Mouse (Mus musculus): ENCODE measurements at regions not wholly inside any gene's neighbourhood (a gene's known extent, or its start where the extent isn't known, plus 50 kb on each side); places are given as distances from the start of the nearest gene placed in this dataset.

DNA sequence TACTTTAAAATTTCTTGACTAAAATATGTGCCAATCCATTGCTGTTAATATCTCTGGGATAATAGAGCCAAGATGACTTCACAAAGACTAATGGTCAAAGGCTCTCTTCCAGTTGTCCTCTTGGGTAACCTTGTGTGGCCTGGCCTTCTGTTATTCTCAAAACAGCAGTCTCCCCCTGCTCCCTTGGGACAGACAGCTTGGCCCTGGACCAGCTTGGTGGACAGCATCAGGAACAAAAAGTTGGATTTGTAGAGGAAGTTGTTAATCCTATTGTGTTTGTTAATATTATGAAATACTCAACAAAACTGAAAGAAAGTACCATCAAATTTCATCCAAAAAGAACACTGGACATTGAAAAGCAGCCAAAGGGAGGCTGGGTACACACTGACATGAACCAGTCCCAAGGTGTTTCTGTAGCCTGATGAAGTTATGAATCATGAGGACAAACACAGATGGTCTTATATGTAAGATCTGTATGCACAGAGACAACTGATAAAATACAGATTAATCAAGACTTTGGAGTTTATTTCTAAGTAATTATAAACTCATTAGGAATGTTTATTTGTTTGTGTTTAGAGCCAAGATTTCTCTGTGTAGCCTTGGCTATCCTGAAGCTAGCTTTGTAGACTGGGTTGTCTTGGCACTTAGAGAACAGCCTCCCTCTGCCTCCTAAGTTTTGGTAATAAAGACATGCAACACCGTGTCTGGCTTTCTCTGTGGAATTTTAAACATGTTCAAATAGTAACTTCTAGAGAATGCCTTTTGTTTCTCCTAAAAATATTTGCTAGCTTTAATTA, 335.7 kb upstream of the Chrm3 start:
- TF ChIP-seq POLR2A (IDR thresholded peaks at IDR 0.05; ENCODE audit: control insufficient read depth, low read depth, low read length): no peak
- no peak for TF ChIP-seq CTCF (IDR thresholded peaks at IDR 0.05; ENCODE audit: control insufficient read depth, insufficient read depth, insufficient replicate concordance, low read depth, low read length)
- Histone ChIP-seq H3K27ac (ENCODE audit: control insufficient read depth, insufficient read depth, low read depth, low read length) (no peak overlapping the region), H3K4me1 (ENCODE audit: control insufficient read depth, insufficient read depth, low read length) (no peaks in the 10 kb centered on the region), H3K27me3 (ENCODE audit: control insufficient read depth, insufficient read depth, low read length) (no peaks in the 10 kb centered on the region), H3K36me3 (ENCODE audit: control insufficient read depth, insufficient read depth, low read length) (no peaks in the 10 kb centered on the region), H3K4me3 (ENCODE audit: control insufficient read depth, low read depth, low read length) (no peak overlapping the region)

DNA sequence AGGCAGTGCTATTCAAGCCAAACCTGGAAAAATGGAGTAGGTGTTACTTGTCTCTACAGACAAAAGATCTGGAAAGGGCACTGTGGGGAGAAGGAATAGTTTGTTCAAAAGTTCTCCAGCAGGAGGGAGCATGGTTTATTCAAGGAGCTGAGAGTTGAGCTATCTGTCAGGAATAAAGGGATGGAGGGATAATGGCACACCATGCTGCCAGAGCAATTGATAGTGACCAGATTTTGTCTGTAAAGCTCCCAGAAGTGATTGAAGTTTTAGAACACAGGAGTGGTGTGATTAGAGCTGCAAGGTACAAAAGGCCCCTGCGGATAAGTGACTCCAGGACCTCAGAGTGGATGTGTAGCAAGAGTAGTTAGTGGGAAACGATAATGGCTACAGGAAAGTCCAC, 330.7 kb upstream of the Chrm3 start:
- Histone ChIP-seq H3K4me1 (ENCODE audit: control insufficient read depth, insufficient read depth, low read length) (no peaks in the 10 kb centered on the region), H3K36me3 (ENCODE audit: control insufficient read depth, insufficient read depth, low read length) (no peaks in the 10 kb centered on the region), H3K27me3 (ENCODE audit: control insufficient read depth, insufficient read depth, low read length) (no peaks in the 10 kb centered on the region), H3K27ac (ENCODE audit: control insufficient read depth, insufficient read depth, low read depth, low read length) (no peak overlapping the region), H3K4me3 (ENCODE audit: control insufficient read depth, low read depth, low read length) (no peak overlapping the region)
- TF ChIP-seq POLR2A (IDR thresholded peaks at IDR 0.05; ENCODE audit: control insufficient read depth, low read depth, low read length) (no peak), CTCF (IDR thresholded peaks at IDR 0.05; ENCODE audit: control insufficient read depth, insufficient read depth, insufficient replicate concordance, low read depth, low read length) (no peak)

DNA sequence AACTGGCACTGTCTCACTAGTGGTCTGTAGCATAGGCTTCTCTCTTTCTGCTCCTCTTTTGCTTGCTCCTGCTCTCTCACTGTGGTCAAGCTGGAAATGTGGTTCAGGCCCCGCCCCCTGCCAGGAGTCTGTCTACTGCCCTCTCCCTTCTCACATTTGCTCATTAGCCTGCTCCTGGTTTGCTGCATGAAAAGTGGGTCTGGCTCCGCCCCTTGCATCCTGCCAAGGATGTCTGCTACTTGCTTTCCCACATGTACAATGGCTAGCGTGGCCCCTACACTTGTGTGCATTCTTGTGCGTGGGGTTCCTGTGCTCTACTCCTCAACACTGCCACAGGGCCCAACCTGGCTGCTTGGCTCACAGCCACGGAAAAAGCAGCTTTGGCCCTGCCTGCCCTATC, 326.7 kb upstream of the Chrm3 start:
- H3K4me1 ChIP-seq (ENCODE audit: control insufficient read depth, insufficient read depth, low read length): no peaks in the 10 kb centered on the region
- no peaks in the 10 kb centered on the region for H3K36me3 ChIP-seq (ENCODE audit: control insufficient read depth, insufficient read depth, low read length)
- no peak overlapping the region for H3K4me3 ChIP-seq (ENCODE audit: control insufficient read depth, low read depth, low read length)
- H3K27me3 ChIP-seq (ENCODE audit: control insufficient read depth, insufficient read depth, low read length): no peaks in the 10 kb centered on the region
- TF ChIP-seq CTCF (IDR thresholded peaks at IDR 0.05; ENCODE audit: control insufficient read depth, insufficient read depth, insufficient replicate concordance, low read depth, low read length): no peak
- no peak for TF ChIP-seq POLR2A (IDR thresholded peaks at IDR 0.05; ENCODE audit: control insufficient read depth, low read depth, low read length)
- no peak overlapping the region for H3K27ac ChIP-seq (ENCODE audit: control insufficient read depth, insufficient read depth, low read depth, low read length)

GRCm38 (mm10) chr13:10654086-10654422, 293.4 kb upstream of the Chrm3 start:
- Histone ChIP-seq H3K27ac (ENCODE audit: control insufficient read depth, insufficient read depth, low read depth, low read length) (no peak overlapping the region), H3K36me3 (ENCODE audit: control insufficient read depth, insufficient read depth, low read length) (no peaks in the 10 kb centered on the region), H3K4me3 (ENCODE audit: control insufficient read depth, low read depth, low read length) (no peak overlapping the region), H3K27me3 (ENCODE audit: control insufficient read depth, insufficient read depth, low read length) (no peaks in the 10 kb centered on the region), H3K4me1 (ENCODE audit: control insufficient read depth, insufficient read depth, low read length) (no peaks in the 10 kb centered on the region)
- TF ChIP-seq POLR2A (IDR thresholded peaks at IDR 0.05; ENCODE audit: control insufficient read depth, low read depth, low read length) (no peak), CTCF (IDR thresholded peaks at IDR 0.05; ENCODE audit: control insufficient read depth, insufficient read depth, insufficient replicate concordance, low read depth, low read length) (no peak)

DNA sequence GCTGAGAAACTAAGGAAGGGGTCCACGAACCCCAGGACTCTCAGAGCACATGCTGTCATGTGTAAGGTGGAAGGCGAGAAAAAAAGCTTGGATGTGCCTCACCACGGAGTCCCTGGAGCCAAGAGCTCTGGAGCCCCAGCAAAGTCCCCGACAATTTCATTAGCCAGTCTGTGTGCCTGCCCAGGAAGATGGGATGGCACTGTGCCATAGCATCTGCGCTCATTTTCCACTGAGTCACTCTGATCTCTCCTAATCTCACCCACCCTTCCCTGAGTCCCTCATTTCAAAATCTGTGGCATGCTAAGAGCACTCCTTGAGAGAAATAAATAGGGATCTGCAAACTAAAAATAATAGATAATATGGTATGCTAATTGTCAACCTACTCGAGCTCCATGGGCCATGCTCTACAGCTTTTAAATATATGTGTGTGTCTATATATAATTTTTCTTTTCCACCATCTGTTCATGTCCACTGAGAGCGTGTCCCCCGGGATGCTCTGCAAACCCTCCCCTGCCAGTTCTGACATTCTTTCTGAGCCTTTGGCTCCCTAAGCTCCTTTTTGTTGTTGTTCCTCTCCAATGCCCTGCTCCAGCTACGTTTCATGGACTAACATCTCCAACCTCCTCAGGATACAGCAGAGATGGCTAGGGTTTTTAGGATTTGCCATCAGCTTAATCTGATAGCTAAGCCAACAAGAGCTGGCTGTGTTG, 292.9 kb upstream of the Chrm3 start:
- Histone ChIP-seq H3K27me3 (ENCODE audit: control insufficient read depth, insufficient read depth, low read length) (no peaks in the 10 kb centered on the region), H3K4me1 (ENCODE audit: control insufficient read depth, insufficient read depth, low read length) (no peaks in the 10 kb centered on the region), H3K27ac (ENCODE audit: control insufficient read depth, insufficient read depth, low read depth, low read length) (no peak overlapping the region), H3K4me3 (ENCODE audit: control insufficient read depth, low read depth, low read length) (no peak overlapping the region), H3K36me3 (ENCODE audit: control insufficient read depth, insufficient read depth, low read length) (no peaks in the 10 kb centered on the region)
- no peak for TF ChIP-seq POLR2A (IDR thresholded peaks at IDR 0.05; ENCODE audit: control insufficient read depth, low read depth, low read length)
- TF ChIP-seq CTCF (IDR thresholded peaks at IDR 0.05; ENCODE audit: control insufficient read depth, insufficient read depth, insufficient replicate concordance, low read depth, low read length): no peak

DNA sequence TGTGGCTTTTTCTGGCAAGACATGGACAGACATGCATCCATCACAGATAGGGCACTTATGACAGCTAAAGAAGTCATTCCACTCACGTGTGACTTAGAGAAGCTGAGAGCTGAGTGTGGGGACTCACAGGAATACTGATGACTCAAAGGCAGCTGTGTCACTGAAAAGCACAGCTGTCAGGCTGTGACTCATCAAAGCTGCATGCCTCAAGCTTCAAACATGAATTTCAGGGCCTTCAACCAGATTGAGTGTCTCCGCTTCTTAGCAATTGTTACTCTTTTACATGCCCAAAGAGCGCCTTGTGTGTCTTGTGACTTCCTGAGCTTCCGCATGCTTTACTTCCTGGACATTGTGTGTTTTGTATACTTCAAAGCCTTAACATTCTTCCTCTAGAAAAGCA, 276.2 kb upstream of the Chrm3 start:
- Histone ChIP-seq H3K4me3 (ENCODE audit: control insufficient read depth, low read depth, low read length) (no peak overlapping the region), H3K4me1 (ENCODE audit: control insufficient read depth, insufficient read depth, low read length) (no peaks in the 10 kb centered on the region), H3K27me3 (ENCODE audit: control insufficient read depth, insufficient read depth, low read length) (no peaks in the 10 kb centered on the region), H3K27ac (ENCODE audit: control insufficient read depth, insufficient read depth, low read depth, low read length) (no peak overlapping the region), H3K36me3 (ENCODE audit: control insufficient read depth, insufficient read depth, low read length) (no peaks in the 10 kb centered on the region)
- TF ChIP-seq CTCF (IDR thresholded peaks at IDR 0.05; ENCODE audit: control insufficient read depth, insufficient read depth, insufficient replicate concordance, low read depth, low read length) (no peak), POLR2A (IDR thresholded peaks at IDR 0.05; ENCODE audit: control insufficient read depth, low read depth, low read length) (no peak)

DNA sequence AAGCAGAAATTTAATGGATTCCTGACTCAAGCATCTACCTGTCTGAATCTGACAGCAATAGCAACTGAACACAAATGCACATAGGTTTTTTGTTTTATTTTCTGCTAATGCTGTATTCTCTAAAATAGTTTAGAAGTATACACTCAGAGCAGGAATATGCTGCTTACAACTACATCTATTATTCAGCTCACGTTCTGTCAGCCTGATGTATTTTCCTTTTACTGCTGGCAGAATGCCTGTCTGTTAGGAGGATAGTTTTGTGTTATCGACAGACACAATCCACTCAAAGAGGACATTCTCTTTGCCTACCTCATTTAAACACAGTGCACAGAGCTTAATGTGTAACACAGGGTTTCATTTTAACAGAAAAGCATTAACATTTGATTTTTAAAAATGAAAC, 269.8 kb upstream of the Chrm3 start:
- no peaks in the 10 kb centered on the region for H3K4me1 ChIP-seq (ENCODE audit: control insufficient read depth, insufficient read depth, low read length)
- H3K27ac ChIP-seq (ENCODE audit: control insufficient read depth, insufficient read depth, low read depth, low read length): no peak overlapping the region
- H3K36me3 ChIP-seq (ENCODE audit: control insufficient read depth, insufficient read depth, low read length): no peaks in the 10 kb centered on the region
- TF ChIP-seq CTCF (IDR thresholded peaks at IDR 0.05; ENCODE audit: control insufficient read depth, insufficient read depth, insufficient replicate concordance, low read depth, low read length): no peak
- TF ChIP-seq POLR2A (IDR thresholded peaks at IDR 0.05; ENCODE audit: control insufficient read depth, low read depth, low read length): no peak
- H3K4me3 ChIP-seq (ENCODE audit: control insufficient read depth, low read depth, low read length): no peak overlapping the region
- H3K27me3 ChIP-seq (ENCODE audit: control insufficient read depth, insufficient read depth, low read length): no peaks in the 10 kb centered on the region

Measured in testis, adult 2 months (tissue).